Mouse (Mus musculus) CH12.LX (cell line): Measurements from ENCODE around the gene Gm20604.

Experiments
- CHD1 ChIP-seq: IDR thresholded peaks from 2 replicates; pipeline ENCODE4 v1.6.1; 2012; ENCODE audit warnings: low read depth, low read length, improper control_type of control experiment, inconsistent platforms
- CTCF ChIP-seq, 2 experiments: IDR thresholded peaks in 1 of 2; conservative IDR thresholded peaks in 1 of 2; 2 replicates each; pipeline ENCODE4 v1.5.1; 2011 to 2012; ENCODE audit warnings: low read depth in 2 of 2, low read length in 2 of 2, improper control_type of control experiment in 1 of 2, inconsistent platforms in 1 of 2, mild to moderate bottlenecking in 1 of 2, moderate library complexity in 1 of 2
- EP300 ChIP-seq: IDR thresholded peaks from 2 replicates; pipeline ENCODE4 v1.6.1; 2011; ENCODE audit warnings: low read length, improper control_type of control experiment
- GABPA ChIP-seq: IDR thresholded peaks from 2 replicates; pipeline ENCODE4 v1.6.1; 2012; ENCODE audit warnings: low read depth, low read length, improper control_type of control experiment, inconsistent platforms; ENCODE audit not compliant: insufficient replicate concordance

DNA sequence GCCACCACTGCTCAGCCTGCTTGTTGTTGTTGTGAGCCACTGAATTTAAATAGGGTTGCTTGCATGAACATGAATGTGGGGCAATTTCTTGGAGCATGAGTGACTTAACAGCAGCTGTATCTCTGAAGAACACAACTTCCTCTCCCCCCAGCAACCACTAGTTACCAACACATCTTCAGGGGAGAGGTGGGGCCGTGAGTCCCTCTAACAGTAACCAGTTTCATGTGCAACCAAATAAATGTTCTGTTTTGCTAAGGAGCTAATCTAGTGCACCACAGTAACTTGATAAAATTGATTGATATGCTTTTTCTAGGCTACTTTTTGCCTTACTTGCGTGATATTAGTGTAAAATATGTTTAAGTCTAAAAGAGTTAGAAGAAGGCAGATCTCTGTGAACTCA, 41.1 kb upstream of the Gm20604 start:
- no peak for TF ChIP-seq CHD1
- no peak for TF ChIP-seq CTCF (conservative IDR thresholded peaks at IDR 0.05 in 1 of 2, IDR thresholded peaks at IDR 0.05 in 1 of 2; ENCODE audit: low read depth in 2 of 2, low read length in 2 of 2)
- TF ChIP-seq GABPA: no peak
- TF ChIP-seq EP300: no peak
